Mouse (Mus musculus): ENCODE results near the gene Smurf2.

Gene Smurf2

DNA sequence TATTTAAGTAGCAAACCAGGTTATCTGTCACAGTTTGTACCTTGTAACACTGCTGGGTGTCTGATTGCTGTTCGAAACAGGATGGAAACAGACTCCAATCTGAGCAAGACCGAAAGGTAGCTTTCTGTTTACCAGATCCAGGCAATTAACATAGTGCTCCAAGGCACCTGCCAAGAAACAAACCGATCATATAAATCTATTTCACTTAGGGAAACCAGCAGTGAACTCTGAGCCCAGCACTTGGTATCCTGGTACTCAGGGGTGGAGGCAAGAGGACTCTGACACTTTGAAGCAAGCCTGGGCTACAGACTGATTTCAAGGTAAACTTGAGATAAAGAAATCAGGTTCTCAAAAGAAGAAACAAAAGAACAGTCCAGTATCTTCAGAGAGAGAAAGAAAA, 143.1 kb downstream of the Smurf2 start:
- in situ Hi-C loops (cut with MboI) = no loop called here

DNA sequence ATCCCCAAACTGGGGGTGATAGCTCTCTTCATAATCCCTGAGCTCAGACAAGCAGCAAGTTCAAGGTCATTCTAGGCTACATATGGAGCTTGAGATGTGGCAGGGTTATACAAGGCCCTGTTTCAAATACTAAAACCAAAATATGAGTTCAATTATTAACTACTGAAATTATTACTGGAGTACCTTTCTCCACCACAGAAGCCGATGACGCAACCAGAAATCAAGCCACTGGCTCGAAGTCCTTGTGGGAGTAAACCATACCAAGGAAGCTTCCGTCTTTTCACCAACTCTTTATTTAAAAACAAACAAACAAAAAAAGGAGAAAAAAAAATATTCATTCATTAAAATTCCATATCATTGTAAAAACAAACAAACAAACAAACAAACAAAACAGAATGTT, 143.6 kb downstream of the Smurf2 start:
- in situ Hi-C loops (cut with MboI) = no loop called here

DNA sequence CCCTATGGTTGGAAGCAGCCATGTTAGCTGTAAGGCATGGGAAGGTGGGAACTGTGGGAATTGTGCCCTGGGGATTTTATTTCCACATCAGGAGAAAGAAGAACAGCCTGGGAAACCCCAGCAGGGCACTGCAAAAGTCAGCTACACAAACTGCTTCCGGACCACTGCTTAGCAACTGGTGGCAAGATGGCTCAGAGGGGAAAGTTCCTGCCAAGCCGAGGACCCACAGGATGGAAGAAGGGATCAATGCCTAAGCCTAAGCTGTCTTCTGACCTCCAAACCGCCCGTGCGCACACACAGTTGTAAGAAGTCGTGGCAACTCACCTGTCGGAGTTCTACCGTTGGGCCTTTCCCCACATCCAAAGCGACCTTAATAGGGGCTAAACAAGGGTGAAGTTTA, 147.5 kb downstream of the Smurf2 start:
- in situ Hi-C loops (cut with MboI) = no loop called here

DNA sequence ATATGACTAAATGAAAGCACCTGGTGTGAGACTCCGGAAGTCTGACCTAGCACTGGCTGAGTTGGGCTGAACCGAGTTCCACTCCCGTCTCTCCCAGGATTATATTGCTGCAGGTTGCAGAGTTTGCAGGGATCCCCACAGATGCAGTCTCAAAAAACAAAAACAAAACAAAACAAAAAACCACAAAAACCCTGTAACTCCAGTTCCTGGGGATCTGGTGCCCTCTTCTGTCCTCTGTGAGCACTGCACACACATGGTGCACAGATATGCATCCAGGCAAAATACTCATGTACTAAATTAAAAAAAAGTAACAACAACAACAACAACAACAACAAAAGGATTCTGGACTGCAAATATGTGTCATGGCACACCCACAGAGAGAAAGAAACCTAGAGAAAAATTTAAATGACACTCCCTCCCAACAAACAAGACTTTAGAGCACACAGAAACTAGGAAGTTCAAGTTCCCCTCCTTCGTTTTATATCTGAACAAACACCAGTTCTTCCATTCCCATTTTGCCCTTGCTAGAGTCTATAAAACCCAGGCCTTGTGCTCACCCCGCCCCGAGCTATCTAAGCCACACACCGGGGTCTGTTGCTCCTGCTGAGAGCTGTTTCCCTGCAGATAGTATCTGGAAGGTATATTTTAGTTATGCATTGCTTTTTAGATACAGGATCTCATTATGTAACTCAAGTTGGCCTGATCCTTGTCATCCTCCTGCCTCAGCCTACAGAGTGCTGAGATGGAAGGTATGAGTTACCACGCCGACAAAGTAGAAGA, 150.1 kb downstream of the Smurf2 start:
- in situ Hi-C loops (cut with MboI) = no loop called here

Measured in mature B cell (primary cell).